Mouse (Mus musculus): ENCODE measurements around the gene Rpl21. TPM values are rescaled to one million over a fixed set of nuclear protein-coding genes. Genes with fewer than 3 reads are reported as not detected.

The Rpl21 gene
- polyA plus RNA-seq, 1 experiment from 2014 or later, result 522 TPM

GRCm38 (mm10) chr5:146798031-146798430 is 34.7 kb upstream of the Rpl21 start:
- 55% methylated on average over 9 of the region's 9 CpGs for WGBS
- no peak for TF ChIP-seq EP300 (optimal IDR thresholded peaks at IDR 0.05)
- TF ChIP-seq CTCF (IDR thresholded peaks at IDR 0.05; ENCODE audit: low read depth), result no peak
- Histone ChIP-seq H3K9ac (ENCODE audit: low read length) (no peak overlapping the region), H3K4me3 (ENCODE audit: low read depth, low read length) (no peak overlapping the region), H3K4me1 (replicated peaks; ENCODE audit: control insufficient read depth, insufficient read depth) (no peaks in the 10 kb centered on the region), H3K36me3 (ENCODE audit: control insufficient read depth, insufficient read depth, low read length) (no peaks in the 10 kb centered on the region), H3K27me3 (ENCODE audit: control insufficient read depth, insufficient read depth, low read length) (no peaks in the 10 kb centered on the region), H3K9me3 (ENCODE audit: control insufficient read depth, low read length) (no peaks in the 10 kb centered on the region), H3K27ac (replicated peaks) (no peak overlapping the region), H3K4me2 (replicated peaks; ENCODE audit: low read depth) (no peak overlapping the region)
- ATAC-seq (ENCODE audit: low FRiP score, low TSS enrichment) (no peak), DNase-seq (ENCODE audit: low spot score) (no peak)

- WGBS, result 72% methylated on average over 8 of the region's 8 CpGs
- H3K4me3 ChIP-seq (ENCODE audit: low read depth, low read length), result no peak overlapping the region
- ATAC-seq (ENCODE audit: low FRiP score, low TSS enrichment), result no peak
Measured at GRCm38 (mm10) chr5:146806004-146806430, 26.7 kb upstream of the Rpl21 start.

GRCm38 (mm10) chr5:146809951-146810350 is 22.7 kb upstream of the Rpl21 start:
- Histone ChIP-seq H3K9ac (ENCODE audit: low read length) (no peak overlapping the region), H3K27ac (replicated peaks) (no peak overlapping the region), H3K9me3 (ENCODE audit: control insufficient read depth, low read length) (no peaks in the 10 kb centered on the region), H3K4me1 (replicated peaks; ENCODE audit: control insufficient read depth, insufficient read depth) (no peaks in the 10 kb centered on the region), H3K27me3 (ENCODE audit: control insufficient read depth, insufficient read depth, low read length) (no peaks in the 10 kb centered on the region), H3K4me3 (ENCODE audit: low read depth, low read length) (no peak overlapping the region), H3K36me3 (ENCODE audit: control insufficient read depth, insufficient read depth, low read length) (no peaks in the 10 kb centered on the region), H3K4me2 (replicated peaks; ENCODE audit: low read depth) (no peak overlapping the region)
- no peak for ATAC-seq (ENCODE audit: low FRiP score, low TSS enrichment)
- TF ChIP-seq EP300 (optimal IDR thresholded peaks at IDR 0.05), result no peak
- TF ChIP-seq CTCF (IDR thresholded peaks at IDR 0.05; ENCODE audit: low read depth), result no peak
- DNase-seq (ENCODE audit: low spot score), result no peak
- 67% methylated on average over 5 of the region's 5 CpGs for WGBS

More at GRCm38 (mm10) chr5:146806004-146806430, 26.7 kb upstream of the Rpl21 start:
- Histone ChIP-seq H3K36me3 (ENCODE audit: control insufficient read depth, insufficient read depth, low read length) (no peaks in the 10 kb centered on the region), H3K27ac (replicated peaks) (no peak overlapping the region), H3K4me1 (replicated peaks; ENCODE audit: control insufficient read depth, insufficient read depth) (no peaks in the 10 kb centered on the region), H3K4me2 (replicated peaks; ENCODE audit: low read depth) (no peak overlapping the region), H3K27me3 (ENCODE audit: control insufficient read depth, insufficient read depth, low read length) (no peaks in the 10 kb centered on the region), H3K9ac (ENCODE audit: low read length) (no peak overlapping the region; the same call in 1 of the 2 replicates), H3K9me3 (ENCODE audit: control insufficient read depth, low read length) (no peaks in the 10 kb centered on the region)
- no peak for TF ChIP-seq CTCF (IDR thresholded peaks at IDR 0.05; ENCODE audit: low read depth)
- no peak for TF ChIP-seq EP300 (optimal IDR thresholded peaks at IDR 0.05)
- DNase-seq (ENCODE audit: low spot score), result no peak

GRCm38 (mm10) chr5:146812866-146813265 is 19.8 kb upstream of the Rpl21 start:
- no peak for TF ChIP-seq CTCF (IDR thresholded peaks at IDR 0.05; ENCODE audit: low read depth)
- no peak for TF ChIP-seq EP300 (optimal IDR thresholded peaks at IDR 0.05)
- Histone ChIP-seq H3K9me3 (ENCODE audit: control insufficient read depth, low read length) (no peaks in the 10 kb centered on the region), H3K4me1 (replicated peaks; ENCODE audit: control insufficient read depth, insufficient read depth) (no peaks in the 10 kb centered on the region)

GRCm38 (mm10) chr5:146813421-146813820 is 19.3 kb upstream of the Rpl21 start:
- H3K27me3 ChIP-seq (ENCODE audit: control insufficient read depth, insufficient read depth, low read length), result no peaks in the 10 kb centered on the region
- ATAC-seq (ENCODE audit: low FRiP score, low TSS enrichment), result no peak
- H3K4me3 ChIP-seq (ENCODE audit: low read depth, low read length), result no peak overlapping the region
- H3K36me3 ChIP-seq (ENCODE audit: control insufficient read depth, insufficient read depth, low read length), result no peaks in the 10 kb centered on the region
- peak; percentile 33 for TF ChIP-seq CTCF (IDR thresholded peaks at IDR 0.05; ENCODE audit: low read depth)
- no peak for TF ChIP-seq EP300 (optimal IDR thresholded peaks at IDR 0.05)
- H3K4me1 ChIP-seq (replicated peaks; ENCODE audit: control insufficient read depth, insufficient read depth), result no peaks in the 10 kb centered on the region
- no peak overlapping the region for H3K27ac ChIP-seq (replicated peaks)
- no peak for DNase-seq (ENCODE audit: low spot score)
- WGBS, result 84% methylated on average over 4 of the region's 4 CpGs
- no peak overlapping the region for H3K9ac ChIP-seq (ENCODE audit: low read length)
- H3K4me2 ChIP-seq (replicated peaks; ENCODE audit: low read depth), result no peak overlapping the region
- H3K9me3 ChIP-seq (ENCODE audit: control insufficient read depth, low read length), result no peaks in the 10 kb centered on the region

More at GRCm38 (mm10) chr5:146812866-146813265, 19.8 kb upstream of the Rpl21 start:
- 82% methylated on average over 5 of the region's 5 CpGs for WGBS
- H3K4me2 ChIP-seq (replicated peaks; ENCODE audit: low read depth), result no peak overlapping the region
- H3K27me3 ChIP-seq (ENCODE audit: control insufficient read depth, insufficient read depth, low read length), result no peaks in the 10 kb centered on the region
- no peak overlapping the region for H3K27ac ChIP-seq (replicated peaks)
- no peaks in the 10 kb centered on the region for H3K36me3 ChIP-seq (ENCODE audit: control insufficient read depth, insufficient read depth, low read length)
- DNase-seq (ENCODE audit: low spot score) (no peak), ATAC-seq (ENCODE audit: low FRiP score, low TSS enrichment) (no peak)
- H3K9ac ChIP-seq (ENCODE audit: low read length), result no peak overlapping the region
- no peak overlapping the region for H3K4me3 ChIP-seq (ENCODE audit: low read depth, low read length)

- Histone ChIP-seq H3K4me3 (ENCODE audit: low read depth, low read length) (no peak overlapping the region), H3K36me3 (ENCODE audit: control insufficient read depth, insufficient read depth, low read length) (no peaks in the 10 kb centered on the region), H3K27ac (replicated peaks) (no peak overlapping the region), H3K4me1 (replicated peaks; ENCODE audit: control insufficient read depth, insufficient read depth) (no peaks in the 10 kb centered on the region), H3K4me2 (replicated peaks; ENCODE audit: low read depth) (no peak overlapping the region), H3K9ac (ENCODE audit: low read length) (no peak overlapping the region), H3K9me3 (ENCODE audit: control insufficient read depth, low read length) (no peaks in the 10 kb centered on the region), H3K27me3 (ENCODE audit: control insufficient read depth, insufficient read depth, low read length) (no peaks in the 10 kb centered on the region)
- WGBS, result 74% methylated on average over 4 of the region's 4 CpGs
- no peak for DNase-seq (ENCODE audit: low spot score)
- no peak for TF ChIP-seq CTCF (IDR thresholded peaks at IDR 0.05; ENCODE audit: low read depth)
- TF ChIP-seq EP300 (optimal IDR thresholded peaks at IDR 0.05), result no peak
- ATAC-seq (ENCODE audit: low FRiP score, low TSS enrichment), result no peak
Measured at GRCm38 (mm10) chr5:146815394-146815793, 17.3 kb upstream of the Rpl21 start.
